Mouse (Mus musculus) myocyte (in vitro differentiated cells): ENCODE data around the gene Coq10b. TPM values are rescaled to one million over a fixed set of nuclear protein-coding genes. Genes with fewer than 3 reads are reported as not detected.

Experiments
- H3K27me3 ChIP-seq: one replicate; pipeline ENCODE4 v1.6.1; 2011; ENCODE audit not compliant: control insufficient read depth, insufficient read depth, insufficient read length
- H3K36me3 ChIP-seq: one replicate; pipeline ENCODE4 v1.6.1; 2011; ENCODE audit not compliant: control insufficient read depth, insufficient read depth
- H3K4me2 ChIP-seq: one replicate; pipeline ENCODE4 v1.6.1; 2011; ENCODE audit warnings: low read depth, control low read depth
- H3K4me3 ChIP-seq: one replicate; pipeline ENCODE4 v1.5.1; 2011; ENCODE audit warnings: mild to moderate bottlenecking, control low read depth, moderate library complexity
- H3K79me2 ChIP-seq: one replicate; pipeline ENCODE4 v1.6.1; 2011; ENCODE audit not compliant: control insufficient read depth, insufficient read depth
- H3ac ChIP-seq: one replicate; pipeline ENCODE4 v1.6.1; 2011; ENCODE audit not compliant: control insufficient read depth, insufficient read length
- CEBPB ChIP-seq: IDR thresholded peaks from 2 replicates; pipeline ENCODE4 v1.6.1; 2011; ENCODE audit warnings: mild to moderate bottlenecking, moderate library complexity; ENCODE audit not compliant: poor library complexity, insufficient read depth, severe bottlenecking
- E2F4 ChIP-seq: IDR thresholded peaks from one replicate; pipeline ENCODE4 v1.6.1; 2011; ENCODE audit warnings: mild to moderate bottlenecking, control low read depth, moderate library complexity; ENCODE audit not compliant: insufficient read depth
- MAX ChIP-seq: IDR thresholded peaks from one replicate; pipeline ENCODE4 v1.6.1; 2011; ENCODE audit warnings: low read depth, mild to moderate bottlenecking, control low read depth
- MYOD1 ChIP-seq, 3 experiments: IDR thresholded peaks; one replicate each; pipeline ENCODE4 v1.6.1; 2011; ENCODE audit warnings: control low read depth in 2 of 3, low read depth in 2 of 3, mild to moderate bottlenecking in 2 of 3, moderate library complexity in 1 of 3; ENCODE audit not compliant: insufficient read length in 2 of 3, control insufficient read depth in 1 of 3
- MYOG ChIP-seq, 3 experiments: IDR thresholded peaks; one replicate each; pipeline ENCODE4 v1.6.1; 2011; ENCODE audit warnings: control low read depth in 2 of 3, low read depth in 2 of 3, mild to moderate bottlenecking in 2 of 3; ENCODE audit not compliant: insufficient read length in 2 of 3, control insufficient read depth in 1 of 3, insufficient read depth in 1 of 3
- POLR2A ChIP-seq: IDR thresholded peaks from one replicate; pipeline ENCODE4 v1.6.1; 2011; ENCODE audit warnings: low read depth, mild to moderate bottlenecking, control low read depth, moderate library complexity; ENCODE audit not compliant: insufficient read length
- POLR2AphosphoS2 ChIP-seq: IDR thresholded peaks from one replicate; pipeline ENCODE4 v1.6.1; 2011; ENCODE audit warnings: low read depth, control low read depth; ENCODE audit not compliant: insufficient read length
- REST ChIP-seq: IDR thresholded peaks from one replicate; pipeline ENCODE4 v1.6.1; 2011; ENCODE audit warnings: mild to moderate bottlenecking, control low read depth, moderate library complexity; ENCODE audit not compliant: insufficient read depth, insufficient read length
- SRF ChIP-seq: IDR thresholded peaks from one replicate; pipeline ENCODE4 v1.6.1; 2011; ENCODE audit warnings: low read depth; ENCODE audit not compliant: control insufficient read depth, insufficient read length
- TCF12 ChIP-seq: IDR thresholded peaks from one replicate; pipeline ENCODE4 v1.6.1; 2011; ENCODE audit warnings: mild to moderate bottlenecking, control low read depth; ENCODE audit not compliant: poor library complexity, insufficient read depth, severe bottlenecking
- TCF3 ChIP-seq: IDR thresholded peaks from one replicate; pipeline ENCODE4 v1.6.1; 2011; ENCODE audit warnings: low read depth, control low read depth; ENCODE audit not compliant: insufficient read length
- USF1 ChIP-seq: IDR thresholded peaks from one replicate; pipeline ENCODE4 v1.6.1; 2011; ENCODE audit warnings: low read depth, mild to moderate bottlenecking, control low read depth, moderate library complexity
- polyA plus RNA-seq: library from polyadenylated mRNA; unstranded; fragments of >200 nt; fragmentation: generic; extraction: Trizol; gene quantifications from one replicate; pipeline ENCODE4 v1.2.1, GENCODE M21; 2012; ENCODE audit warnings: missing spikeins

Gene Coq10b
- polyA plus RNA-seq, 1 experiment = 18.5 TPM

GRCm38 (mm10) chr1:55085781-55086366, 33.3 kb downstream of the Coq10b start:
- no peaks in the 10 kb centered on the region for H3K27me3 ChIP-seq
- H3K79me2 ChIP-seq = peaks cover 82% of the 10 kb centered on the region
- H3K4me3 ChIP-seq = peak overlapping the region; percentile 90
- H3ac ChIP-seq = no peak overlapping the region
- H3K4me2 ChIP-seq = peak overlapping the region; percentile 76
- peaks cover 48% of the 10 kb centered on the region for H3K36me3 ChIP-seq
- no peak for TF ChIP-seq TCF3
- no peak for TF ChIP-seq MAX
- TF ChIP-seq E2F4 = no peak
- TF ChIP-seq CEBPB = no peak
- no peak for TF ChIP-seq POLR2AphosphoS2
- TF ChIP-seq MYOG (IDR thresholded peaks at IDR 0.05; ENCODE audit: control insufficient read depth in 1 of 3, insufficient read depth in 1 of 3, insufficient read length in 2 of 3, low read depth in 2 of 3) = no peak
- no peak for TF ChIP-seq MYOD1 (IDR thresholded peaks at IDR 0.05; ENCODE audit: control insufficient read depth in 1 of 3, insufficient read length in 2 of 3, low read depth in 2 of 3)
- TF ChIP-seq SRF = no peak
- TF ChIP-seq REST = no peak
- no peak for TF ChIP-seq USF1
- TF ChIP-seq TCF12 = no peak
- TF ChIP-seq POLR2A = no peak

GRCm38 (mm10) chr1:55086868-55087400, 34.4 kb downstream of the Coq10b start:
- Histone ChIP-seq H3ac (peak overlapping the region; percentile 84), H3K36me3 (peaks cover 46% of the 10 kb centered on the region), H3K79me2 (peaks cover 74% of the 10 kb centered on the region), H3K4me3 (peak overlapping the region; percentile 90), H3K27me3 (no peaks in the 10 kb centered on the region), H3K4me2 (peak overlapping the region; percentile 76)
- TF ChIP-seq TCF12 = no peak
- TF ChIP-seq MYOG (IDR thresholded peaks at IDR 0.05; ENCODE audit: control insufficient read depth in 1 of 3, insufficient read depth in 1 of 3, insufficient read length in 2 of 3, low read depth in 2 of 3) = no peak
- no peak for TF ChIP-seq E2F4
- no peak for TF ChIP-seq SRF
- no peak for TF ChIP-seq USF1
- TF ChIP-seq CEBPB = no peak
- TF ChIP-seq POLR2A = no peak
- TF ChIP-seq MYOD1 (IDR thresholded peaks at IDR 0.05; ENCODE audit: control insufficient read depth in 1 of 3, insufficient read length in 2 of 3, low read depth in 2 of 3) = no peak
- TF ChIP-seq REST = no peak
- no peak for TF ChIP-seq TCF3
- no peak for TF ChIP-seq POLR2AphosphoS2
- TF ChIP-seq MAX = no peak

- Histone ChIP-seq H3K27me3 (no peaks in the 10 kb centered on the region), H3K4me2 (peak overlapping the region; percentile 76), H3K4me3 (peak overlapping the region; percentile 90), H3K79me2 (peaks cover 69% of the 10 kb centered on the region), H3K36me3 (peaks cover 46% of the 10 kb centered on the region), H3ac (peak overlapping the region; percentile 84)
- TF ChIP-seq POLR2A = peak; percentile 92
- TF ChIP-seq POLR2AphosphoS2 = peak; percentile 96
- peak; percentile 42 for TF ChIP-seq REST
- TF ChIP-seq MAX = no peak
Measured at GRCm38 (mm10) chr1:55087401-55087904, 34.9 kb downstream of the Coq10b start.

- H3K4me2 ChIP-seq = peak within 1 kb of the TSS; percentile 95
- peaks cover 62% of the 10 kb centered on the region for H3K79me2 ChIP-seq
- no peaks in the 10 kb centered on the region for H3K27me3 ChIP-seq
- peaks cover 42% of the 10 kb centered on the region for H3K36me3 ChIP-seq
- peak within 1 kb of the TSS; percentile 84 for H3ac ChIP-seq
- TF ChIP-seq POLR2A (peak; percentile 94), MYOG (IDR thresholded peaks at IDR 0.05; ENCODE audit: control insufficient read depth in 1 of 3, insufficient read depth in 1 of 3, insufficient read length in 2 of 3, low read depth in 2 of 3) (peak in 2 of 3 experiments; percentile 11 to 21), POLR2AphosphoS2 (peak; percentile 96), MAX (no peak)
- peak within 1 kb of the TSS; percentile 90 for H3K4me3 ChIP-seq
Measured at GRCm38 (mm10) chr1:55087932-55088610, 35.5 kb downstream of the Coq10b start, which contains the start of the genes Hspe1 and Hspd1. TSS of gene Hspe1 (plus strand) at chr1:55088132. TSS of gene Hspd1 (minus strand) at chr1:55088243.
